Mouse (Mus musculus) stomach, postnatal 0 days (tissue): ENCODE data around the gene Dnajb1.

Experiments
- CTCF ChIP-seq: IDR thresholded peaks from 2 replicates; pipeline ENCODE4 v1.5.1; 2016; ENCODE audit warnings: antibody characterized with exemption, low read depth, mild to moderate bottlenecking, moderate library complexity
- EP300 ChIP-seq: optimal IDR thresholded peaks from 2 replicates; pipeline ENCODE3; 2016; ENCODE audit warnings: antibody characterized with exemption

- TF ChIP-seq CTCF, result no peak
- TF ChIP-seq EP300, result peak; percentile 23
Measured at GRCm38 (mm10) chr8:83599814-83600213, 8.2 kb upstream of the Dnajb1 start.
